Mouse (Mus musculus): Measurements from ENCODE around the gene Rad23a.

The Rad23a gene

DNA sequence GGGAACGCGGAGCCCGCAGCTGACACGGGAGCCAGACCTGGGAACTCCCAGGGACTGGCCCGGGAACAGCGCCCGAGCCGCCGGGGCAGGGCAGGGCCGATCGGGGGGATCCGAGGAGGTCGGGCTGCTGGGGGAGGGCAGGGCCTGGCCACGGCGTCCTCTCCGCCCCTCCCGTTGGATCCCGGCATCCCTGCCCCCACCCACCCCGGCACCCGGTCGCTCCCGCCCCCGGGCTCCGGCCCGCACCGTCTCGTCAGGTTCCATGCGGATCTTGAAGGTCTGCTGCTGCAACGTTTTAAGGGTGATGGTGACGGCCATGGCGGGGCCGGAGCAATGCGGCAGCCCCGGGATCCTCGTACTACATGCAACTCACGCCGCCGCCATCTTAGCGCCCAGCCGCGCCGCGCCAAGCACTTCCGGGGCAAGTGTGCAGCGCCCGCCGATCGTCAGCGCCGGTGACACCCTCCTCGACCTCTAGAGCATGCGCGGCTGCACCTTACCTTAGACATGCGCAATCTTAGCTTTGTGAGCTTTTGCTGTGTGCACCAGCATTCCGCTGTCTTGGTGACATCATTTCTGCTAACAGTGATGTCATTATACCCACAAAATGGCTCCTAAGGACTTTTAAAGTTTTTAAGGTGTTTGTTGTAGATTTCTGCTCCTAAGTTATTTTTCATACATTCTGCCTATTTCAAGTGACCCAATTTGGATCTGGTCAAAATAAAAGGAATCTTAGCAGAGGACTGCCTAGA, at the start of gene Rad23a:
Gene Rad23a (minus strand): TSS at position 418 of the 752 bp plus-strand sequence.
- DNase-seq = peak; percentile 91 to 96

DNA sequence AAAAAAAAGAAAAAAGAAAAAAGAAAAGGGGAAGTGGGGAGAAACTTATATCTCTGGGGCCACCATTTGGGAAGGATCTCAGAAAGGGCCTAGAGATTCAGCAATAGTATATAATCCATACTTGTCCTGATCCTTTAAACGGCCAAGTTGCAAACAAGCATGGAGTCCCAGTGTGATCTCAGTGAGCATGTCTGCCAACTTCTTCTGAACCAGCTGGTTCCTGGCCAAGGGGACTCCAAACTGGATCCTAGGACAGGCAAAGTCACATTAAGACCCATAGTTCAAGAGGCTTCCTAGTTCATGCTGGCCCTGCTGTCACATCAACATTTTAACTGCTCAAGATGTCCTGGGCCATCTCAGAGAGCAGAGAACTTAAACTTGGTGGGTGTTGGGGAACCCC, 48.7 kb upstream of the Rad23a start:
- no peak for DNase-seq

DNA sequence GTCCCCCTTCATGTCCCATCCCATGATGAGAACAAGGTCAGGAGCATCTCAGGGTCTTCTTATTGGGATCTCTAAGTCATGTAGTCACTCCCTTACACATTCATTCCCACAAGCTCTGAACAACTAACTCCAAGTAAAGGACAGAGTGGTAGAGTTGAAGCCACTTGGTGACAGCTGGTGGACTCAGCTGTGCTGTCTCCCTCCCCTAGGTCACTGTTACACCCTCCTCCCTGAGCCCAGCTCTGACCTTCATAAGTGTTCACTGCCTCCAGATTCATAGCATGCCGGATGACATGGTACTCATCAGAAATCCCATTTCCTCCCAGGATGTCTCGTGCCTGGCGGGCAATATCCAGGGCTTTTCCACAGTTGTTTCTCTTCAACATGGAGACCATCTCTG, 47.8 kb upstream of the Rad23a start:
- DNase-seq = no peak

DNA sequence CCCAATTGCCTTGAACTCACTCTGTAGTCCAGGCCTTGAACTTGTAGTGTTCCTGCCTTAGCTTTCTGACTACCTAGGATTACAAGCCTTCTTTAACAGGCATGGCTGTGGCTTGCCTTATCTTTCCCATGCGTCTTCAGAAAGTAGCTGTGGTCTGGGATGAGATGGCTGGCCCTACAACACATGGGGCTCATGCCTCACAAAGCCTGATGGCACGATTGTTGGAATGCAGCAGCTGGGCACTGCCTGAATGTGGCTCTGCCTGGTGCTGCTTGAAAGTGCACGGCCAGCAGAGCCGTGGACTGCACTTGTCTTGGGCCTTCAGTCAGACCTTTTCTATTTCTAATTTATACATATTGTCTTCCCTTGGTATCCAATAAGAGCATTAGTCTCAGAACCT, 44.3 kb upstream of the Rad23a start:
- no peak for DNase-seq

DNA sequence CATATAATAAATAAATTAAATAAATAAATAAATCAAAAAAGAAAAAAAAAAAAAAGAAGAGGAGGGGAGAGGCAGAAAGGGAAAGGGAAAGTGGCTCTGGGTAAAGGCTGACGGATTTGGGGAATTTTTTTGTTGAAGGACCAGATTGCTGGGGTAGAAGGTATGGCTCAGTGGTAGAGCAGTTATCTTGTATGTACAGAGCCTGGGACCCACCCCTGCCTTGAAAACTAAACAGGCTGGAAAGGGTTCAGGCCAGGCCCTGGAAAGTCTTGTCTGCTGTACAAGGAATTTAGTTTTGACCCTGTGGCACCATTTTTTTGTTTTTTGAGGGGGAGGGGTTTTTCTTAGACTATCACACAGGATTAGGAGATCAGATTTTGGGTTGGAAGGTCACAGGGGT, 38.5 kb upstream of the Rad23a start:
- no peak for DNase-seq

DNA sequence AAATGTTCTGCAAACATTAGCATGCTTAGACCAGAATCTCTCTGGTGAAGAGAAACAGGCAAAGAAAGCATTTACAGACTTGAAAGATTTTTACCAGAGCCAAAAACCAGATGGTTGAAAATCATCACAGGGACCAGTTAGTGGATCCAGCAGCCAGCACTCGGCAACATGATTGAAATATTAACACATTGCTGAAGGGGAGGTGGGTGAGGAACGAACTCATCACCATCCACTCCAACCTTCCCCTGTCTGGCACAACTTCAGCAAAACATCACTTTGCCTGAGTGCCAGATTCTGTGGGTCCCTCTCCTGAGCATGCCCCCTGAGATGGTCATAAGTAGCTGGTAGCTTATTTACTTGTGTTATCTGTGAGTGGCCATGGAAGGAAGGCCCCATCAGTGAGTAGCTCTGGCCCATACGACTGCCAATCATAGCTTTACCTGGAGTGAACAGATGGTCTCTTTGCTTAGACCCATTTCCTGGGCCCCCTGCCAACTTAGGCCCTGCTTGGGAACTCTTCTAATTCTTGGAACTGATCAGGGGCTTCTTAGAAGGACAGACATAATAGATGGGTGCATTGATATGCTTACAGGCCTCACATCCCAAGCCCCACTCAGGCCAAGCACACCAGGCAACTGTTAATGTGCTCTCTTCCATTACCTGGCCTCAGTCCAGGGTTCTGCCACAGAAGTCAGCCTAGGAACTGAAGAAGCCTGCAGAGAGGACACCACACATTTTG, 37.0 kb upstream of the Rad23a start:
- DNase-seq = no peak

DNA sequence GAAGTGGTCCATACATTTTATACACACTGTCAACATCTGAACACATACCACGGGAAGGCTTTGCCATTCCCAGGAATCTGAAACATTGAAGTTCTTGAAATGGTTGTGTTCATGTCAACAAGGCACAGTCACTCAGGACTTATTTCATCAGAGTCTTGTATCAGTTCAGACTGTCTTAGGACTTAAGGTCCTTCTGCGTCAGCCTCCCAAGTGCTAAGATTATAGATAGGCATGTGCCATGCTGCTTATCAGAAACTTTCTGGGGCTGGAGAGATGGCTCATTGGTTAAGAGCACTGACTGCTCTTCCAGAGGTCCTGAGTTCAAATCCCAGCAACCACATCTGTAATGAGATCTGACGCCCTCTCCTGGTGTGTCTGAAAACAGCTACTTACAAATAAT, 33.9 kb upstream of the Rad23a start:
- no peak for DNase-seq

DNA sequence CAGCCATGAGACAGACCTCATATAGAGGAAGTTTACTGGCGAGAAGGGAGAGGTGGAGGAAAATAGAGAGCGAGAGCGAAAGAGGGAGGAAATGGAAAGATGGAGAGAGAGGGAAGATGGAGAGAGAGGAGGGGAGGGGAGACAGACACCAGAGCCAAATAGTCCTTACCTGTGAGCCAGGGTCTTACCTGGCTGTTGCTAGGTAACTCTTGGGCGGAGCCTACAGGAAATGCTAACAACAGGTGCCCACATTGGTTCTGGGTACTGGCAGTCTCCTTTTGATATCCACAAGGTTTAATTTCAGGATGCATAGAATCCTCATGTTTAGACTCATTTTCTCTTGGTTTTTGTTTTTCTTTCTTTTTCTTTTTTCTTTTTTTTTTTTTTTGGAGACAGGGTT, 32.6 kb upstream of the Rad23a start:
- DNase-seq = no peak

DNA sequence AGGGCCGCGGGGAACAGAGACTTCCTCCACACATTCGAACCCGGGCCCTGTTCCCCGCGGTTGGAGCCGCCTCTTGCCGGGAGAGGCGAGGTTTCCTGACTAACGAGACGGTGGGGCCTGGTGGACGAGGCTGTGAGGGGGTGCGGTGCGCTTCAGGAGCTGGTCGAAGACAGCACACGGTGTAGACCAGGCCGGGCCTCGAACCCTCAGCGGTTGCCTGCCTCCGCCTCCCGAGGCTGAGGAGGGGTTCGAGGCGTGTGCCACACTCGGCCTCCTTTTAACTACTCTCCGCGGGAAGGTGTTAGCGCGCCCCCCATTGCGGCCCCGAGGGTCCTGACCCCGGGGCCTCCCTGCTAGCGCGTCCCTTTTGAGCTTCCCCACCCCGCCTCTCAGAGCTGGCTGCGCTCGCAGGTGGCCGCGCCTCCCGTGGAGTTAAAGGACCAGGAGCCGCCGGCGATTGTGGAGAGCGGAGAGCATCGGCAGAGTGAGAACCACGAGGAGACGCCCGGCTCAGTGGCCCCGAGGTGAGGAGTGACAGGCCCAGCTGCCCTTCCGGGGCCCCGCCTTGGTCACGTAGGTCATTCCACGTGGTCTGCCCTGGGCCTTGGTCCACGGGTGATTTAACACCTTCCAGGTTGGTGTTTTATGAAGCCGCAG, 32.0 kb upstream of the Rad23a start:
- peak; percentile 52 to 79 for DNase-seq

DNA sequence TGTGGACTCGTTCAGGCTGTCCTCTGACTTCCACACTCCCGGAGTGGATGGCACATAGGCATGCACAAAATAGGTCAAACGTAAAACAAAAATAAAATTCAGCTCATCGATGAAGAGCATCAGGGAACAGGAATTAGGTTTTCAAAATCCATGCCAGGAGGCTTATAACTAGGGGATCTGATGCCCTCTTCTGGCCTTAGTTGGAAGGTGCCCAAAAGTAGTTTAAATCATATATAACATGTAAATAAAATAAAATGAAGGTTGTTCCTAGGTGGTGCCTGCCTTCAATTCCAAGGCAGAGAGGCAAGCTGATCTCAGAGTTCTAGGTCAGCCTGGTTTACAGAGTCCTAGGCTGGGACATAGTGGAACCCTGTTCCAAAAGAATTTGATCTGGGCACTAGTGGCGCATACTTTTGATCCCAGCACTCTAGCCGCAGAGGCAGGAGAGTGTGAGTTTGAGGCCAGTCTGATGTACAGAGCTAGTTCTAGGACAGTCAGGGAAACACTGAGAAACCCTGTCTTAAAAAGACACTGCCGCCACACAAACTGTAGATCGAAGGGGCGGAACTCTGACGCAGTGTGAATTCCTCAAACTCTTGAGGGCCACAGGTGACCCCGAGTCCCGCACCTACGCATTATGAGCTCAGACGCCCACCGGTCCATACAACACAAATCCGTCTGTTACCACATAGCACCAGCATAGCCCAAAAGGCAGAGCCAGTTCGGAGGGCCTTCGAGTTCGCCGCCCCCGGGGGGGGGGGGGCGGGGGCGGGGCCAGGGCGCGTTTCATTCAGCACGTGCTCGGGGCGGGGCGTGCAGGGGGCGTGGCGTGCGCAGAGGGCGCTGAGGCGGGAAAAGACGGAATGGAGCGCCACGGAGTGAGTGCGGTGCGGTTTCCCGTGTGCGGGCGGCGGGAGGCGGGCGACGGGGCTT, 31.2 kb upstream of the Rad23a start, which contains the start of gene Syce2:
Gene Syce2 (plus strand): TSS at position 736 of the 933 bp plus-strand sequence.
- DNase-seq = peak; percentile 90 to 91

DNA sequence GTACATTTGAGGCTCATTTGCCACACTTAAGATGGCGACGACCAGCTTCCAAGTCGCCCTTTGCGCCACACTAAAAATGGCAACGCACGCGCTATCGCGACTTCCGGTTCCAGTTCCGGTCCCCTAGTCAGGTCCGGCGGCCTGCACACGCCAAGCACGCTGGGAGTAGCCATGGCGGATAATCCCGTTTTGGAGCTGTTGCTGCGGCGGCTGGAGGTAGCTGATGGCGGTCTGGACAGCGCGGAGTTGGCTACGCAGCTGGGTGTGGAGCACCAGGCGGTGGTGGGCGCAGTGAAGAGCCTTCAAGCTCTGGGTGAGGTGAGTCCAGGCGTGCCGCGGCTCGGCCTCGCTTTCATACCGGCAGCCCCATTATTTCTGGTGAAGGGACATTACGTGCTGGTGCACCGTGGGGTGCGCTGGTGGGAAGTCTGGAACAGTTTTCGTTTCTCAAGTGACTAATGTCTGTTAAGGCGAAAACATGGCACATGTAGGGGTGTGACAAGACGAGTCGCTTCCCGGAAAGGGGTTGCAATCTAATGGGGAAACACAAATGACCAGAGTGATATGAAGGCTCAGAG, 16.5 kb upstream of the Rad23a start, which contains the start of gene Farsa:
Gene Farsa (plus strand): TSS at position 126 of the 578 bp plus-strand sequence.
- peak; percentile 95 to 96 for DNase-seq

DNA sequence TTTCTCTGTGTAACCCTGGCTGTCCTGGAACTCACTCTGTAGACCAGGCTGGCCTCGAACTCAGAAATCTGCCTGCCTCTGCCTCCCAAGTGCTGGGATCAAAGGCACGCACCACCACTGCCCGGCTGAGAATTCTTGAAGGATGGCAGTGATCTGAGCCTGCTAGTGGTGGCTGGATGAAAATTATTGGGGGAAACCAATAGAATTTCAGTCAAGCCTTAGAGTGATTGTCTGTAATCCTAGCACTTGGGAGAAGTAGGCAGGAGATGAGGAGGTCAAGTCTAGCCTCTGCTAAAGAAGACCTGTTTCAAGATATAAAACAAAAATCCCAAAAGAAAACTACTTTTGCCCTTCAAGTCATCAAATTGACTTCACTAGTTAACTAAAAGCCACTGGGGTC, 16.0 kb upstream of the Rad23a start:
- DNase-seq = no peak

DNA sequence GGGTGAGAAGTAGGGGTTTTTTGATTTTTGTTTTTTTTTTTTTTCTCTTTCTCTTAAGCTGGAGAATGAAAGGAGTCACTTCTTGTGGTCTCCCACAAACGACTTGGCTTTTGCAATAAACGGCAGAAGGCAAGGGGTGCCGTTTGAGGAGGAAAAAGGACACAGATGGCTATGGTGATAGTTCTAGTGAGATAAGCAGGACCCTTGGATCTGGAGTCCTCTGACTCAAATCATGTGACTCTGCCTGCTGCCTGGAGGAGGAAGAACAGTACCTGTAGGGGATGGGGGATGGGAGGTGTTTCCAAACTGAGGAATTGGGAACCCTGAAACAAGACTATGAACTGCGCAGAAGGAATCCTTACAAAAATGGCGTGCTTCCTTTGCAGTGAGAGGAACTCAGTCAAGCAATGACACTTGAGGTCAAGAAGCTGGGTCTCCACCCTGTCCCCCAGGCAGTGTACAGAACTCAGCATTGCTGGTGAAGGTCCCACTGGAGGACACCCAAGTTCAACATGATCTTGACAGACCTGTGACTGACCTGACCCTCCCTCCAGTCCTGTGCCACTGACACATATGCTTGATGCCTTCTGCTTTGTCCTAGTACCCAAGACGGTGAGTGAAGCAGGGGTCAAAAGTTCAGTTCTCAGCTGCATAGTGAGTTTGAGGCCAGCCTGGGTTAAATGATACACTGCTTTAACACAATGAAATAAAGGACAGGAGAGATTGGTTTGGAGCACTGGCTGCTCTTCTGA, 7.4 kb upstream of the Rad23a start:
- peak in 1 of 2 experiments; percentile 34 for DNase-seq

DNA sequence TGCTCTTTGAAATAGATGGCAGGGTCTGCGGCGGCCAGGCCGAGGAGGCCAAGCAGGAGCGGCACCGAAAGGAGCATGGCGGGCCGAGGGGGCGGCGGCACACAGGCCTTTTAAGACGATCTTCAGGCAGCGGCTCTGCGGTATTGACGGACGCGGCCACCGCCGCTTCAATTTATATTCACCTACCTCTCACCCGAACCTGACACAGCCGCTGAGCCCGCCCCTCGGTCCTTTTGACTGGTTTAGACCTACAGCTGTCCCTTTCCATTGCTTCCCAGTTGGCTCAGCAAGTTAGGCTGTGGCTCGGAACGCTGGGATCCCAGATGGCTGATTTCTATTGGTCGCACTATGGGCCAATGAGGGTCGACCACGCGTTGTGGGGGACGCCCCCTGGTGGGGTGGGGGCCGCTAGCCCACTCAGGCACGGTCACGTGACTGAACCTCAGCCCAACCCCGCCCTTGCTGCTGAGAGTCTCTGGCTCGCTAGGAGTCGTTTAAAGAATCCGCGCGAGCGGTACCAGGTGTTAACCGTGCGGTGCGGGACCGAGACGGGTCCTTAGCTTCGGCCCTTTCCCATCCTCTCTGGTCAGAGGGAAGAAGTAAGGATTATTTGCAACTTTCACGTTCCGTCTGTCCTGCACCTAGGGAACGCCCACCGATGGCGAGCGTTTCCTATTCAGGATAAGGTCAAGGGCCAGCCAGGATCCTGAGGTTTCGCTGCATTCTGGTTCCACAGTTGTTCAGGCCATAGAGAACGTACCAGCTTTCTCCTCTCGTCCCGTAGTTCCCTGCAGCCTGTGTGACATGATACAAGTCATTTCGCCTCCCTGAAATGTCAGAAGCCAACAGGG, 6.5 kb upstream of the Rad23a start, which contains the start of gene Calr:
Gene Calr (minus strand): TSS at position 213 of the 851 bp plus-strand sequence.
- DNase-seq = peak; percentile 99 to 100

DNA sequence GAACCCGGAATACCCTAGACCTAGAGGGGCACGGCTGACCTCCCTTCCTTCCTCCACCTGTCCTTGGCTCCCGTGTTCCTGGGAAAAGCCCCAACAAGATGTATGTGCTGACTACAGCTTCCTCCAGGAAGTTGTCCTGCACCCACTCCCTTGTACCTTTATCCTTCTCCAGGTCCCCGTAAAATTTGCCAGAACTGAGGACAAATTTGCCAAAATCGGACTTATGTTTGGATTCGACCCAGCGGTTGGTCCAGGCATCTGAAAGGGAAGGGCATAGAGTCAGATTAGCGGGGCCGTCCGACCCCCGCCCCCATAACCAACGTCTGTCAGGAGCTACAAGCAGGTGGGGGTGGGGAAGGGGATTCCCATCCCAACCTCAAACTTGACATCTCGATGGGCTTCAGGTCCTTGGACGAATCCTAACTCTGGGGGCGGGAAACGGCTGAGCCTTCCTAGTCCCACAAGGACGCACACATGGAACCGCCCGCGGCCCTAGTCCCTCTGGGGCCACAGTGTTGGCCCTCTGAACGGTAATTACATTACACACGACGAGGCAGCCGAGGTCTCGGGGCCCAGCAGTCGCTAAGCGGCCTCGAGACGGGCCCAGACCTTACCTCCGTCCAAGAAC, 5.7 kb upstream of the Rad23a start:
- no peak for DNase-seq

DNA sequence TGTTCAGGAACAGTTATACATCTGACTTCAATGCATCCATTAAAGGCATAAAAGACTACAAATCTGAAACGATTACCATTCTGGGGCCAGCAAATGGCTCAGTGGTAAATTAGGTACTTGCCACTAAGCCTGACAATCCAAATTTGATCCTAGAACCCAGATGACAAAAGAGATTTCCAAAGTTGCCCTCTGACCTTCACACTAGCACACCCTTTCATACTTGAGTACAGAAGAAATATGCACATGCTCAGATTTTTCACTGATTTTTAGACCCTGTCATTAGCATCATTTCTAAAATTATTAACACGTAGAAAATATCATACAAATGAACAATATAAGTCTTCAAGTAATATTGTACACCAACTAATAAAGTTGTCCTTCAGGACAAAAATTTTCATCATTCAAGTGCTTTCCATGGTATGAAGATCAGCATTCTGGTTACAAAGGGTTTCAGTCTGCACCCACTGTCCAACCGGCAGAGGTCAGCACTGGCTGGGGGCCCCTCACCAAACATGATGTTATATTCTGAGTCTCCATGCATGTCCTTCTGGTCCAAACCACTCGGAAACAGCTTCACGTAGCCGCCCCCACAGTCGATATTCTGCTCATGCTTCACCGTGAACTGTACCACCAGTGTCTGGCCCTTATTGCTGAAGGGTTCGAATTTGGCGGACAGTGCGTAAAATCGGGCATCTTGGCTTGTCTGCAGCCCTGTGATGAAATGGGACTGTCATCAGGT, 5.1 kb upstream of the Rad23a start:
- DNase-seq = peak; percentile 45 to 66

DNA sequence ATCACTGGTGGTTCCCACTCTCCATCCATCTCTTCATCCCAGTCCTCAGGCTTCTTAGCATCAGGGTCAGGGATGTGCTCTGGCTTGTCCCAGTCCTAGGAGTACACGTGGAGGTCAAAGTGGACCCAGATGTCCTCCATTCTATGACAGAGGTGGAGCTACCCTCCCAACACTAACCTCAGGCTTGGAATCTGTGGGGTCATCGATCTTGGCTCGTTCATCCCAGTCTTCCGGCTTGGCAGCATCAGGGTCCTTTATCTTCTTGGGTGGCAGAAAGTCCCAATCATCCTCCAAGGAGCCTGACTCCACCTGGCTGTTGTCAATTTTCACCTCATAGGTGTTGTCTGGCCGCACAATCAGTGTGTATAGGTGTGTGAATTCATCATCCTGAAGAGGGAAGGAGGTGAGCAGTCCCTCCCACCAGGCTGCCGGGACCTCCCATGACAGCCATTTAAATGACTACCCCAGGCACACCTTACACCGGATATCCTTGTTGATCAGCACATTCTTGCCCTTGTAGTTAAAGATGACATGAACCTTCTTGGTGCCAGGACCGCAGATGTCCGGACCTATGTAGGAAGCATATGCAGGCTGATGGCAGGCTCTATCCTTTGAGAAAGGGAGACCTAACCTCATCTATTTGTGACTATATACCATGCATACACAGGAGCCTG, 4.1 kb upstream of the Rad23a start:
- DNase-seq = peak in 1 of 2 experiments; percentile 33

DNA sequence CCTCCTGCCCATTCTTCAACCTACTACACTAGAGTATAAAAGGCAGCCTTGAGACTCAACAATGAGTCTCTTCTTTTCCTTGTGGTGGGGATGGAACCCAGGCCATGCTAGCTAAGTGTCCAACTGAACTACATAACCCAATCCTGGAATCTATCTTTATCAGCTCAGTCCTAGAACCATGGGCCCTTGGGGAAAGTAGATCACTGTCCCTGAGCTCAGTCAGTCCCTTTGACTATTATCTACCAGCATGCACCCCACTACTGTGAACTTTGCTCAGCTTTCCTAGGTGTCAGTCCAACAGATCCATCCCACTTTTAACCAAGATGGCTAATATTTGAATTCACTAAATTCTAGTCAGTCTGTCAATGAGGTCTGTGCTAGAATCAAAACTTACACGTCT, 1.0 kb upstream of the Rad23a start:
- no peak for DNase-seq

Measured in kidney, postnatal 25 days (tissue).